Mouse (Mus musculus) thymus, postnatal 36 days (tissue): ENCODE results near the gene Olfr330.
A peak's percentile ranks its signal among the peaks of the same experiment; 100 is the strongest.
"Not testable (repeated sequence)": the region's sequence is repeated elsewhere in the genome, so short reads cannot be mapped to it uniquely, and the experiment has no call there.

Experiments used
- DNase-seq, 2 experiments: peaks; one replicate each; pipeline ENCODE4 v3.0.0; 2022; ENCODE audit warnings: mixed read lengths in 2 of 2

The Olfr330 gene

GRCm38 (mm10) chr11:58534736-58535135 is at the start of gene Olfr330:
Gene Olfr330, minus strand, starts transcription at chr11:58534836.
- DNase-seq, result not testable (repeated sequence)

- no peak for DNase-seq
Observed at GRCm38 (mm10) chr11:58578636-58579035, 44.0 kb upstream of the Olfr330 start.

- no peak for DNase-seq
Observed at GRCm38 (mm10) chr11:58577430-58577829, 42.8 kb upstream of the Olfr330 start, which contains the start of gene Olfr325. Gene Olfr325, plus strand, starts transcription at chr11:58577730.

- DNase-seq, result no peak
Observed at GRCm38 (mm10) chr11:58570405-58570804, 35.8 kb upstream of the Olfr330 start, which contains the start of gene Olfr224. Gene Olfr224, minus strand, starts transcription at chr11:58570553.

- no peak for DNase-seq
Observed at GRCm38 (mm10) chr11:58555536-58555935, 20.9 kb upstream of the Olfr330 start, which contains the start of gene Olfr328. Gene Olfr328, minus strand, starts transcription at chr11:58555636.

GRCm38 (mm10) chr11:58546322-58546721 is 11.7 kb upstream of the Olfr330 start, which contains the start of gene Olfr329-ps:
Gene Olfr329-ps, minus strand, starts transcription at chr11:58546422.
- no peak for DNase-seq

- peak; percentile 5 to 16 for DNase-seq
Observed at GRCm38 (mm10) chr11:58519756-58520155, 14.9 kb downstream of the Olfr330 start.

- DNase-seq, result peak; percentile 59 to 66
Observed at GRCm38 (mm10) chr11:58518916-58519315, 15.7 kb downstream of the Olfr330 start.

GRCm38 (mm10) chr11:58509058-58509457 is 25.6 kb downstream of the Olfr330 start:
- DNase-seq, result not testable (repeated sequence)

- DNase-seq, result not testable (repeated sequence)
Observed at GRCm38 (mm10) chr11:58502472-58502871, 32.2 kb downstream of the Olfr330 start, which contains the start of gene Olfr331. Gene Olfr331, minus strand, starts transcription at chr11:58502572.

GRCm38 (mm10) chr11:58499290-58499689 is 35.3 kb downstream of the Olfr330 start:
- no peak for DNase-seq

GRCm38 (mm10) chr11:58498761-58499160 is 35.9 kb downstream of the Olfr330 start:
- DNase-seq, result no peak

GRCm38 (mm10) chr11:58492455-58492854 is 42.2 kb downstream of the Olfr330 start, which contains the start of gene Olfr332:
Gene Olfr332, minus strand, starts transcription at chr11:58492555.
- no peak for DNase-seq
